Mouse (Mus musculus) brain, embryonic 14.5 days (tissue): ENCODE data around the gene Dysf.

Source experiments
- CTCF ChIP-seq: fragments of 200-500 bp; IDR thresholded peaks from 2 replicates; pipeline ENCODE4 v1.5.1; 2012; ENCODE audit warnings: inconsistent platforms, mild to moderate bottlenecking, moderate library complexity, borderline replicate concordance; ENCODE audit not compliant: insufficient read depth, insufficient read length; ENCODE audit errors: extremely low read depth
- POLR2A ChIP-seq: fragments of 200-500 bp; IDR thresholded peaks from 2 replicates; pipeline ENCODE4 v1.6.1; 2012; ENCODE audit warnings: mild to moderate bottlenecking, inconsistent platforms, borderline replicate concordance; ENCODE audit not compliant: poor library complexity, insufficient read depth, insufficient read length, severe bottlenecking; ENCODE audit errors: extremely low read depth

GRCm38 (mm10) chr6:84058671-84059141, 50.3 kb downstream of the Dysf start:
- no peak for TF ChIP-seq POLR2A
- no peak for TF ChIP-seq CTCF
